Mouse (Mus musculus) kidney, postnatal 10 days (tissue): ENCODE data around the gene Kif3c.
A peak's percentile ranks its signal among the peaks of the same experiment; 100 is the strongest.

Experiments
- DNase-seq: peaks from one replicate; pipeline ENCODE4 v3.0.0; 2021; ENCODE audit warnings: mixed read lengths

Kif3c gene

GRCm38 (mm10) chr12:3425375-3426341 lies 60.7 kb downstream of the Kif3c start:
- peak; percentile 44 for DNase-seq

- peak; percentile 100 for DNase-seq
These were observed 61.6 kb downstream of the Kif3c start, which contains the start of gene Asxl2 for GRCm38 (mm10) chr12:3426530-3427034. TSS of gene Asxl2 (plus strand) at chr12:3426857.

GRCm38 (mm10) chr12:3427067-3427889 lies 62.3 kb downstream of the Kif3c start:
- DNase-seq, result peak; percentile 79

- no peak for DNase-seq
These were observed 63.2 kb downstream of the Kif3c start for GRCm38 (mm10) chr12:3427891-3428775.

DNA sequence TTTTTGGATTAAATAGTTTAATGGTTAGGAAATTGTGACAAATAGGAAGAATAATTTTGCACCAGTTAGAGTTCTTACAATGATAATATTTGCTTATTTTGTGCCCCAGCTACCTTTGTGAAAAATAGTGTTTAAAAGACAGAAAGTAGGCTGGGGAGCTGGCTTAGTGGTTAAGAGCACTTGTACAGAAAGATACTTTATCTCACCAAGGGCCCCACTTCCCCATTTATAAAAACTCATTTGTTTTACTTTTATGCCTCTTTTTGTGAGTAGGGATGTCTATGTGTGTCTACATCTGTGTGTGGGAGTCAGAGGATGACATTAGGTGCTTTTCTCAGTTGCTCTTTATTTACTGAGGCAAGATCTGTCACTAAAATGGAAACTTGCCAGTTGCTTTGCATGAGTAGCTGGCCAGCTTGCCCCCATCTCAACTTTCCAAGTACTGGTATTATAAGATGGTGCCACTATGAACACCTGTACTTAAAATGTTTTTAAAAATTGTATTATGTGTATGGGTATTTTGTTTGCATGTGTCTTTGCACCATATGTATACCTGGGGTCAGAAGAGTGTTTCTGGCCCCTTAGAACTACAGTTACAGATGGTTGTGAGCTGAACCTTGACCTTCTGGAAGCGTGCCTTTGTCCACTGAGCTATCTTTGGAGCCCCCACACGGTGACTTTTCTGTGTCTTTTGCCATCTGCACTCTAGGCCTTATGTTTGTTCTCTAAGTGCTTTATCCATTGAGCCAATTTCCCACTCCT lies 64.9 kb downstream of the Kif3c start:
- no peak for DNase-seq

DNA sequence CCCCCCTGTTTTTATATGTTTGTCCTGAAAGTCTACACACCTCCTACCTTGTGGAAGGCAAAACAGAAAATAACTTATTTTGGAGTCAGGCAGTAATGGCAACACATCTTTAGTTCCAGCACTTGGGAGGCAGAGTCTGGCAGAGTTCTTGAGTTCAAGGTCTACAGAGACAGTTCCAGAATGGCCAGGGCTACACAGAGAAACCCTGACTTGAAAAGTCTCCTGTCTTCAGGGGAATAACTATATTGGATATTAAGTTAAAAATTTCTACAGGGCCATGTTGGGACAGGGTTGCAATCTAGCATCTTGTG lies 65.5 kb downstream of the Kif3c start:
- DNase-seq, result no peak

DNA sequence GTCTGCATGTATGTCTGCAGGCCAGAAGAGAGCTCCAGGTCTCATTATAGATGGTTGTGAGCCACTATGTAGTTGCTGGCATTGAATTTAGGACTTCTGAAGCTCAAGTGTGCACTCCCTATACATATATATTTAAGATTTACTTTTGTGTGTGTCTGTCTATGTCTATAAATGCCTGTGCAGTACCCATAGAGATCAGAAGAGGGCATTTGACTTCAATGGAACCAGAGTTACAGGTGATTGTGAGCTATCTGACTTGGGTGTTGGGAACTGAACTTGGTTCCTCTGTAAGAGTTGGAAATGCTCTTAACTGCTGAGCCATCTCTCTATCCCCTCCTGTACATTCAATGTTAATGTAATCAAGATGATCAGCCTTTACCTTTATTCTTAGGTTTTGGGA lies 66.1 kb downstream of the Kif3c start:
- DNase-seq, result no peak

DNA sequence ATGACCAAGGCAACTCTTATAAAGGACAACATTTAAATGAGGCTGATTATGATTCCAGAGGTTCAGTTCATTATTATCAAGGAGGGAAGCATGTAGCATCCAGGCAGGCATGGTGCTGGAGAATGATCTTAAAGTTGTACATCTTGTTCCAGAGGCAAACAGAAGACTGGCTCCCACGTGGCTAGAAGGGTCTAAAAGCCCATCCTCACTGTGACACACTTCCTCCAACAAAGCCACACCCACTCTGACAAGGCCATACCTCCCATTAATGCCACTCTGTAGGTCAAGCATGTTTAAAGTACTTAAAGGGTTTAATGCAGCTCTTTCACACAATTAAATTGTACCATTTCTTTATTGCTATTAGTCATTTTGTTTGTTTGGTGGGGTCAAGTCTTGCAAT lies 68.8 kb downstream of the Kif3c start:
- no peak for DNase-seq

DNA sequence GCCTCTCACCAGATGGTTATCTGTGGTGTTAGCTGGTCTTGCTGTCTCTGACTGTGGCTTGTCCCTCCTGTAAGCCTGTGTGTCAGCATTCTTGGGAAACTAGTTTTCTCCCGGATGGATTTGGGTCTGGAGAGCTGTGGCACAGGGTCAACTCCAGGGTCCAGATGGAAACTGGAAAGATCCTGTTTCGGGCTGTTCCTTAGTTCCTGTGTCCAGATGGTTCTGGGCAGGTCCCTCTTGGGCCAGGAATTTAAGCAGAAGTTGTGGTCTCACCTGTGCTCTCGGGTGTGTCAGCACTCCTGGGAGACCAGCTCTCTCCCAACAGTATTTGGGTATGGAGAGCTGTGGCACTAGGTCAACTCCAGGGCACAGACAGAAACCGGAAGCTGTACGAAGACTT lies 71.5 kb downstream of the Kif3c start:
- DNase-seq, result no peak

GRCm38 (mm10) chr12:3437815-3438214 lies 72.9 kb downstream of the Kif3c start:
- DNase-seq, result no peak

DNA sequence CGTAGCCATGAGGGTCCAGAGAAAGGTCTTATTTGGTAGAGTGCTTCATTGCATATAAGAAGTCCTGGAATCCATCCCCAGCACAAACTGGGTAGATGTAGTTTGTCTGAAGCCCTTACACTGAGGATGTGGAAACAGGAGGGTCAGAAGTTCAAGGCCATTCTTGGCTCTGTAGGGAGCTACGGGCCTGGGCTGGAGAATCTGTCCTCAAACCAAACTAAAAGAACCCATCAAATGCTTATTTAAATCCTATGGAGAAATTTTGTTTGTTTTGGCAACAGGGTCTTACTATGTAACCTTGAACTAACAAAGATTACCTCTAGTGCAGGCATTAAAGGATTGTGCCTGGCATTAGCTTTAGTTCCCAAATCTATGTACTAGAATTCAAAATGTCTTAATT lies 76.0 kb downstream of the Kif3c start:
- no peak for DNase-seq

- no peak for DNase-seq
These were observed 76.4 kb downstream of the Kif3c start for GRCm38 (mm10) chr12:3441361-3441760.

- no peak for DNase-seq
These were observed 88.6 kb downstream of the Kif3c start for GRCm38 (mm10) chr12:3453554-3453953.
